In genomic region chr11:90498461-90498860, GRCm38 (mm10) we compare ENCODE assay signal across 12 mouse cellular contexts.
DNase-seq lines count a peak whose midpoint lies in the region; ATAC-seq lines count a peak whose summit lies in the region.
"Had no signal": no experiment of that assay in that cellular context is flagged by ENCODE, and none has a peak within 500 bp of the region (broad histone marks: within the 10 kb centered on the region; RNA-seq: fewer than 3 reads in every experiment).

No protein-coding gene starts in this region.

- no peaks in the 10 kb centered on the region for H3K27me3 ChIP-seq in hindbrain, embryonic 16.5 days (replicated peaks; ENCODE audit: control insufficient read depth, insufficient read depth, low read length)
- no peaks in the 10 kb centered on the region for H3K27me3 ChIP-seq in hindbrain, embryonic 13.5 days
- H3K27me3 ChIP-seq: limb, embryonic 15.5 days had no signal

- WGBS in hindbrain, embryonic 16.5 days = 63% methylated on average over 5 of the region's 5 CpGs
- WGBS in hindbrain, embryonic 13.5 days = 62% methylated on average over 5 of the region's 5 CpGs

- H3K9me3 ChIP-seq in hindbrain, embryonic 16.5 days (ENCODE audit: control insufficient read depth, low read length) = no peaks in the 10 kb centered on the region
- H3K9me3 ChIP-seq in hindbrain, embryonic 13.5 days = no peaks in the 10 kb centered on the region
- H3K9me3 ChIP-seq: limb, embryonic 15.5 days had no signal

- no peaks in the 10 kb centered on the region for H3K36me3 ChIP-seq in hindbrain, embryonic 16.5 days (ENCODE audit: control insufficient read depth, insufficient read depth, low read length)
- peaks cover 5% of the 10 kb centered on the region for H3K36me3 ChIP-seq in hindbrain, embryonic 13.5 days
- H3K36me3 ChIP-seq: limb, embryonic 15.5 days had no signal

- H3K9ac ChIP-seq in hindbrain, embryonic 16.5 days (ENCODE audit: low read depth, low read length) = no peak overlapping the region
- no peak overlapping the region for H3K9ac ChIP-seq in hindbrain, embryonic 13.5 days
- H3K9ac ChIP-seq: limb, embryonic 15.5 days had no signal

- H3K4me2 ChIP-seq in hindbrain, embryonic 16.5 days (ENCODE audit: low read length) = no peak overlapping the region
- no peak overlapping the region for H3K4me2 ChIP-seq in hindbrain, embryonic 13.5 days
- H3K4me2 ChIP-seq: limb, embryonic 15.5 days; midbrain, embryonic 11.5 days had no signal

- H3K4me3 ChIP-seq in hindbrain, embryonic 16.5 days (ENCODE audit: low read length) = no peak overlapping the region
- no peak overlapping the region for H3K4me3 ChIP-seq in hindbrain, embryonic 13.5 days
- H3K4me3 ChIP-seq: limb, embryonic 15.5 days had no signal

- intact Hi-C loops in heart, postnatal 14 days (cut with DNase I) = no loop called here

- peak; percentile 28 for DNase-seq in adipocyte (ENCODE audit: low spot score)
- DNase-seq in cerebellum, postnatal 25 days = peak; percentile 18 to 46
- DNase-seq in heart, postnatal 14 days = peak; percentile 27 to 40
- no peak for DNase-seq in T-cell, adult 2 months (ENCODE audit: low spot score)
- DNase-seq in spleen, postnatal 14 days (ENCODE audit: low spot score in 2 of 2) = no peak
- no peak for DNase-seq in right cerebral cortex, postnatal 36 days (ENCODE audit: low spot score in 2 of 2)
- DNase-seq: layer of hippocampus, adult 9-11 months; thymus, postnatal 25 days had no signal

- no peak overlapping the region for H3K27ac ChIP-seq in hindbrain, embryonic 16.5 days (ENCODE audit: low read depth, low read length)
- no peak overlapping the region for H3K27ac ChIP-seq in hindbrain, embryonic 13.5 days
- H3K27ac ChIP-seq: limb, embryonic 15.5 days had no signal

- H3K4me1 ChIP-seq in hindbrain, embryonic 16.5 days (ENCODE audit: control insufficient read depth, insufficient read depth, low read depth, low read length) = no peaks in the 10 kb centered on the region
- 0 out of 2 replicates have a peak, but pooled peaks cover 3% of the 10 kb centered on the region for H3K4me1 ChIP-seq in hindbrain, embryonic 13.5 days (replicated peaks)

- peak; percentile 45; the same call in 1 of the 2 replicates for ATAC-seq in hindbrain, embryonic 16.5 days
- no peak for ATAC-seq in hindbrain, embryonic 13.5 days (ENCODE audit: low FRiP score)

Comparison
In these comparisons a context has a peak if more than half of its experiments do, and no peak if none do; other contexts are left out.
1. DNase-seq: peak in adipocyte (single experiment), cerebellum, postnatal 25 days (2 of 2) and heart, postnatal 14 days (2 of 2); none in T-cell, adult 2 months (single experiment), spleen, postnatal 14 days (0 of 2) and right cerebral cortex, postnatal 36 days (0 of 2).